Mouse (Mus musculus) embryonic fibroblast, embryonic 13.5 days (primary cell): ENCODE data around the gene Zkscan8.

ENCODE experiments used
- CTCF ChIP-seq: IDR thresholded peaks from 2 replicates; pipeline ENCODE4 v1.5.1; 2011; ENCODE audit warnings: mild to moderate bottlenecking, control low read depth, low read length, moderate library complexity, borderline replicate concordance; ENCODE audit not compliant: insufficient read depth
- POLR2A ChIP-seq: IDR thresholded peaks from 2 replicates; pipeline ENCODE4 v1.6.1; 2011; ENCODE audit warnings: low read depth, mild to moderate bottlenecking, control low read depth, low read length, moderate library complexity

GRCm38 (mm10) chr13:21530136-21530535 is 784 bp downstream of the Zkscan8 start:
- no peak for TF ChIP-seq CTCF
- no peak for TF ChIP-seq POLR2A
